Mouse (Mus musculus) lung, postnatal 0 days (tissue): ENCODE measurements around the gene Myef2. TPM values are rescaled to one million over a fixed set of nuclear protein-coding genes. Genes with fewer than 3 reads are reported as not detected.
"Not testable (repeated sequence)": the region's sequence is repeated elsewhere in the genome, so short reads cannot be mapped to it uniquely, and the experiment has no call there.

Experiments used
- ATAC-seq: fragments of 200-750 bp; cut with Nextera tagmentation; 2 replicates; pipeline ENCODE4 v1.8.0; 2017; ENCODE audit warnings: moderate library complexity
- DNase-seq: peaks from one replicate; pipeline ENCODE4 v3.0.0-alpha.2; 2016; ENCODE audit warnings: low spot score
- H3K27ac ChIP-seq: fragments of 300-500 bp; sonication (generic); 2 replicates; pipeline ENCODE4 v1.5.1; 2014; ENCODE audit warnings: antibody characterized with exemption, mild to moderate bottlenecking, low read length, mixed read lengths
- H3K27me3 ChIP-seq: fragments of 300-500 bp; sonication (generic); replicated peaks from 2 replicates; pipeline ENCODE4 v1.6.1; 2014; ENCODE audit warnings: low read length, mixed read lengths; ENCODE audit not compliant: insufficient read depth
- H3K36me3 ChIP-seq: fragments of 300-500 bp; sonication (generic); 2 replicates; pipeline ENCODE4 v1.6.1; 2014; ENCODE audit warnings: low read length, mixed read lengths; ENCODE audit not compliant: insufficient read depth
- H3K4me1 ChIP-seq: fragments of 300-500 bp; sonication (generic); 2 replicates; pipeline ENCODE4 v1.6.1; 2014; ENCODE audit warnings: antibody characterized with exemption, low read depth, low read length, mixed read lengths; ENCODE audit not compliant: insufficient read depth
- H3K4me2 ChIP-seq: fragments of 300-500 bp; sonication (generic); replicated peaks from 2 replicates; pipeline ENCODE4 v1.6.1; 2014; ENCODE audit warnings: low read depth, mild to moderate bottlenecking, low read length, moderate library complexity, mixed read lengths
- H3K4me3 ChIP-seq: fragments of 300-500 bp; sonication (generic); 2 replicates; pipeline ENCODE4 v1.5.1; 2014; ENCODE audit warnings: low read depth, low read length
- H3K9ac ChIP-seq: fragments of 300-500 bp; sonication (generic); replicated peaks from 2 replicates; pipeline ENCODE4 v1.6.1; 2014; ENCODE audit warnings: low read depth, mild to moderate bottlenecking
- H3K9me3 ChIP-seq: fragments of 300-500 bp; sonication (generic); 2 replicates; pipeline ENCODE4 v1.6.1; 2016; ENCODE audit warnings: low read length, mixed read lengths
- CTCF ChIP-seq: IDR thresholded peaks from 2 replicates; pipeline ENCODE4 v1.5.1; 2016; ENCODE audit warnings: antibody characterized with exemption, mild to moderate bottlenecking
- EP300 ChIP-seq: IDR thresholded peaks from 2 replicates; pipeline ENCODE4 v1.6.1; 2016; ENCODE audit warnings: antibody characterized with exemption, mild to moderate bottlenecking, control low read depth
- WGBS: fragments of 180-500 bp; shearing (Covaris S2); extraction: QIAGEN DNeasy Blood & Tissue Kit; methylation state at CpG from one replicate; pipeline ENCODE4 v1.1.7; 2014; 5-methylcytosine and 5-hydroxymethylcytosine counted together
- polyA plus RNA-seq: library from polyadenylated mRNA; unstranded; fragments of >200 nt; fragmentation: Nextera tagmentation; extraction: Ambion mirVana; gene quantifications from 2 replicates; pipeline ENCODE4 v1.2.1, GENCODE M21; 2015

Gene Myef2
- polyA plus RNA-seq, 1 experiment from 2014 or later = 35.9 TPM

- WGBS = 3% methylated on average over 4 of the region's 4 CpGs
- Histone ChIP-seq H3K27me3 (no peaks in the 10 kb centered on the region), H3K4me1 (no peaks in the 10 kb centered on the region), H3K27ac (no peak overlapping the region), H3K4me2 (peak overlapping the region; percentile 87), H3K9ac (0 out of 2 replicates have a peak overlapping the region, but pooled peaks have one; percentile 73), H3K4me3 (peak overlapping the region; percentile 60), H3K9me3 (no peaks in the 10 kb centered on the region), H3K36me3 (no peaks in the 10 kb centered on the region)
- DNase-seq = peak; percentile 45
- ATAC-seq = no peak
- TF ChIP-seq CTCF (no peak), EP300 (no peak)
Measured at GRCm38 (mm10) chr2:125122288-125122623, 1.2 kb downstream of the Myef2 start.

- H3K4me2 ChIP-seq = no peak overlapping the region
- no peak for TF ChIP-seq CTCF
- no peak for TF ChIP-seq EP300
- H3K27me3 ChIP-seq = no peaks in the 10 kb centered on the region
- no peak overlapping the region for H3K27ac ChIP-seq
- ATAC-seq (no peak), DNase-seq (no peak)
- H3K9ac ChIP-seq = no peak overlapping the region
- H3K4me3 ChIP-seq = no peak overlapping the region
- no peaks in the 10 kb centered on the region for H3K36me3 ChIP-seq
- 79% methylated on average over 6 of the region's 6 CpGs for WGBS
- no peaks in the 10 kb centered on the region for H3K9me3 ChIP-seq
- H3K4me1 ChIP-seq = no peaks in the 10 kb centered on the region
Measured at GRCm38 (mm10) chr2:125119381-125120110, 3.9 kb downstream of the Myef2 start.

- not testable (repeated sequence) for H3K4me1 ChIP-seq, H3K4me2 ChIP-seq, H3K36me3 ChIP-seq, H3K4me3 ChIP-seq, ATAC-seq, DNase-seq, H3K9me3 ChIP-seq, H3K27me3 ChIP-seq, H3K9ac ChIP-seq, H3K27ac ChIP-seq
- 96% methylated on average over 4 of the region's 4 CpGs for WGBS
Measured at GRCm38 (mm10) chr2:125106536-125106935, 16.9 kb downstream of the Myef2 start.

- not testable (repeated sequence) for H3K36me3 ChIP-seq, H3K9ac ChIP-seq, DNase-seq, H3K9me3 ChIP-seq, H3K4me1 ChIP-seq, H3K4me2 ChIP-seq, ATAC-seq, H3K27ac ChIP-seq, H3K4me3 ChIP-seq, H3K27me3 ChIP-seq
- WGBS = 98% methylated on average over 13 of the region's 13 CpGs
Measured at GRCm38 (mm10) chr2:125104491-125104890, 19.0 kb downstream of the Myef2 start.

- not testable (repeated sequence) for DNase-seq, H3K36me3 ChIP-seq, H3K27me3 ChIP-seq, H3K4me2 ChIP-seq, H3K4me3 ChIP-seq, H3K27ac ChIP-seq, H3K4me1 ChIP-seq, ATAC-seq, H3K9ac ChIP-seq, H3K9me3 ChIP-seq
- WGBS = 87% methylated on average over 2 of the region's 3 CpGs
Measured at GRCm38 (mm10) chr2:125092123-125092522, 31.3 kb downstream of the Myef2 start.

GRCm38 (mm10) chr2:125088757-125089156 is 34.7 kb downstream of the Myef2 start:
- no peak overlapping the region for H3K4me2 ChIP-seq
- H3K4me3 ChIP-seq = no peak overlapping the region
- TF ChIP-seq CTCF (no peak), EP300 (no peak)
- WGBS = 96% methylated on average over 7 of the region's 7 CpGs
- H3K9me3 ChIP-seq = no peaks in the 10 kb centered on the region
- no peak for ATAC-seq
- H3K27me3 ChIP-seq = no peaks in the 10 kb centered on the region
- no peak overlapping the region for H3K27ac ChIP-seq
- no peak overlapping the region for H3K9ac ChIP-seq
- no peaks in the 10 kb centered on the region for H3K36me3 ChIP-seq
- H3K4me1 ChIP-seq = no peaks in the 10 kb centered on the region
- no peak for DNase-seq

- TF ChIP-seq CTCF = no peak
- TF ChIP-seq EP300 = no peak
- WGBS = 30% methylated on average over 1 of the region's 1 CpGs
- ATAC-seq (no peak), DNase-seq (no peak)
- Histone ChIP-seq H3K4me1 (no peaks in the 10 kb centered on the region), H3K27me3 (no peaks in the 10 kb centered on the region), H3K36me3 (no peaks in the 10 kb centered on the region), H3K4me2 (no peak overlapping the region), H3K9ac (no peak overlapping the region), H3K4me3 (no peak overlapping the region), H3K9me3 (no peaks in the 10 kb centered on the region), H3K27ac (no peak overlapping the region)
Measured at GRCm38 (mm10) chr2:125083879-125084278, 39.6 kb downstream of the Myef2 start.
